Mouse (Mus musculus): Measurements from ENCODE around the gene Ccdc86.

DNA sequence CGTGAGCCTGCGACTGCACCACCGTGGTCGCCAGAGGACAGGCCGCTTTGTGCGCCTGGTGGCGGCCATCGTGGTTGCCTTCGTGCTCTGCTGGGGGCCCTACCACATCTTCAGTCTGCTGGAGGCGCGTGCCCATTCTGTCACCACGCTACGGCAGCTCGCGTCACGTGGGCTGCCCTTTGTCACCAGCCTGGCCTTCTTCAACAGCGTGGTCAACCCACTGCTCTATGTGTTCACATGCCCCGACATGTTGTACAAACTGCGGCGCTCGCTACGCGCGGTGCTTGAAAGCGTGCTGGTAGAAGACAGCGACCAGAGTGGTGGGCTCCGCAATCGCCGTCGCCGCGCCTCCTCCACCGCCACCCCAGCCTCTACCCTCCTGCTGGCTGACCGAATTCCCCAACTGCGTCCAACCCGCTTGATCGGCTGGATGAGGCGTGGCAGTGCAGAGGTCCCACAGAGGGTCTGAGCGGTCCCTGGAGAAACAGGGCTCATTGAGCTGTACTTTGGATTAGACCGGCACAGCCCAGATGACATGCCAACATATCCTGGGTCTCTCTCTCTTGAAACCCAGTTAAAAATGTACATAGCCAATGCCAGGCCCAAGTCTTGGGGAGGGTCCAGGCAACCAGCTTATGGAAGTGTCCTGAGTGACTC, 8.1 kb downstream of the Ccdc86 start:
- TF ChIP-seq FLI1 (IDR thresholded peaks at IDR 0.05; ENCODE audit: low read length): no peak
- no peak for TF ChIP-seq GATA1 (IDR thresholded peaks at IDR 0.05; ENCODE audit: borderline replicate concordance, low read length)

Data from megakaryocyte, embryonic 14.5 days (primary cell).